In the genomic region with DNA sequence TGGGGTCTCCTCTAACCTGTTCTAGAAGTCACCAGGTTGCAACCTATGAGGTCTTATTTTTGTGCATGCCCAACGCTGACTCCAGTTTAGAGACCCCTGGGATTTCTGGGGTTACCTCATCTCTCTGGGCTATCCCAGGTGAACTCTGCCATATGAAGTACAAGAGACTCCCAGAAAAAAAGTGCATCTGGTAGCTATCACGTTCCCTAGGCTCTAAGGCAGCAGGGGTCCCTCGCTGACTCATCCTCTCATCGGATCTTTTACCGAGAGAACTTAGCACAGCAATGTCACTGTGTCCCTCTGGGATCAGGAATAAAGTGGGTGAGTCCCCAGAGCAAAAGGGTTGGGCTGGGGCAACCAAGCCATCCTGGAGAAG, we compare ENCODE assay signal across 8 mouse cellular contexts. TPM values are rescaled to one million over a fixed set of nuclear protein-coding genes. Genes with fewer than 3 reads are reported as not detected.
DNase-seq lines count a peak whose midpoint lies in the region; ATAC-seq and TF ChIP-seq lines count a peak whose summit lies in the region.

No protein-coding gene starts in this region.

- ATAC-seq in limb, embryonic 15.5 days (ENCODE audit: insufficient number of reproducible peaks, low FRiP score, low TSS enrichment, low read depth), result no peak
- ATAC-seq in stomach, embryonic 16.5 days (ENCODE audit: insufficient read depth, low FRiP score), result no peak

- no peak for TF ChIP-seq CTCF in gastrocnemius, adult 2 months (IDR thresholded peaks at IDR 0.05)
- no peak for TF ChIP-seq CTCF in testis, adult 2 months (IDR thresholded peaks at IDR 0.05; ENCODE audit: control insufficient read depth, insufficient read depth, insufficient replicate concordance, low read depth, low read length)

- H3K4me3 ChIP-seq in gastrocnemius, adult 2 months, result peak overlapping the region; percentile 84
- peak overlapping the region; percentile 94 for H3K4me3 ChIP-seq in testis, adult 2 months (ENCODE audit: control insufficient read depth, low read depth, low read length)
- peak overlapping the region; percentile 92 for H3K4me3 ChIP-seq in limb, embryonic 15.5 days
- H3K4me3 ChIP-seq in stomach, embryonic 16.5 days (replicated peaks; ENCODE audit: low read length), result peak overlapping the region; percentile 83

- DNase-seq in gastrocnemius, adult 2 months, result no peak
- DNase-seq in gastrocnemius, adult 8-10 months (ENCODE audit: low spot score in 2 of 2), result no peak
- no peak for DNase-seq in testis, postnatal 14 days (ENCODE audit: low spot score)
- DNase-seq in adrenal gland, postnatal 36 days, result no peak
- no peak for DNase-seq in layer of hippocampus, adult 8-10 months (ENCODE audit: low spot score in 2 of 2)

- peak overlapping the region; percentile 76 for H3K4me2 ChIP-seq in limb, embryonic 15.5 days
- peak overlapping the region; percentile 59 for H3K4me2 ChIP-seq in stomach, embryonic 16.5 days (ENCODE audit: low read depth, low read length)

- no peaks in the 10 kb centered on the region for H3K27me3 ChIP-seq in testis, adult 2 months (ENCODE audit: control insufficient read depth, insufficient read depth, low read length)
- H3K27me3 ChIP-seq in limb, embryonic 15.5 days, result no peaks in the 10 kb centered on the region
- no peaks in the 10 kb centered on the region for H3K27me3 ChIP-seq in stomach, embryonic 16.5 days (ENCODE audit: control insufficient read depth, insufficient read depth, low read length)

- peak overlapping the region; percentile 71 for H3K9ac ChIP-seq in limb, embryonic 15.5 days
- peak overlapping the region; percentile 93 for H3K9ac ChIP-seq in stomach, embryonic 16.5 days (ENCODE audit: low read length)

- intact Hi-C loops in gastrocnemius, adult 2 months (cut with DNase I), result loop anchor here (5.0 kb wide), 1 partner anchor 112 kb away; no protein-coding TSS in a partner anchor

- peaks cover 16% of the 10 kb centered on the region for H3K4me1 ChIP-seq in testis, adult 2 months (ENCODE audit: control insufficient read depth, insufficient read depth, low read length)
- H3K4me1 ChIP-seq in limb, embryonic 15.5 days, result peaks cover 35% of the 10 kb centered on the region
- H3K4me1 ChIP-seq in stomach, embryonic 16.5 days (ENCODE audit: control insufficient read depth, insufficient read depth, low read length), result peaks cover 28% of the 10 kb centered on the region

- TF ChIP-seq POLR2A in testis, adult 2 months (IDR thresholded peaks at IDR 0.05; ENCODE audit: control insufficient read depth, low read depth, low read length), result no peak

- peak overlapping the region; percentile 97 for H3K27ac ChIP-seq in gastrocnemius, adult 2 months
- H3K27ac ChIP-seq in testis, adult 2 months (ENCODE audit: control insufficient read depth, insufficient read depth, low read depth, low read length), result no peak overlapping the region
- peak overlapping the region; percentile 87 for H3K27ac ChIP-seq in limb, embryonic 15.5 days
- H3K27ac ChIP-seq in stomach, embryonic 16.5 days (ENCODE audit: low read length), result no peak overlapping the region

- 7% methylated on average over 5 of the region's 5 CpGs for WGBS in limb, embryonic 15.5 days
- 15% methylated on average over 5 of the region's 5 CpGs for WGBS in stomach, embryonic 16.5 days

- no peaks in the 10 kb centered on the region for H3K36me3 ChIP-seq in testis, adult 2 months (ENCODE audit: control insufficient read depth, insufficient read depth, low read length)
- 0 out of 2 replicates have a peak, but pooled peaks cover 4% of the 10 kb centered on the region for H3K36me3 ChIP-seq in limb, embryonic 15.5 days
- no peaks in the 10 kb centered on the region for H3K36me3 ChIP-seq in stomach, embryonic 16.5 days (ENCODE audit: control insufficient read depth, insufficient read depth, low read length)

- H3K9me3 ChIP-seq in limb, embryonic 15.5 days, result no peaks in the 10 kb centered on the region
- H3K9me3 ChIP-seq in stomach, embryonic 16.5 days (replicated peaks; ENCODE audit: control insufficient read depth, low read length), result no peaks in the 10 kb centered on the region

RNA-seq across cellular contexts. Expression of a gene that starts 0.7 kb away (rescaled TPM):
- total RNA-seq in gastrocnemius, adult 2 months (2021), result 100 to 1,000 TPM; 113 to 123 TPM
- total RNA-seq in gastrocnemius, adult 8-10 months (2022), result 100 to 1,000 TPM; 121 to 134 (median 131) TPM
- polyA plus RNA-seq in testis, adult 2 months (2012; rRNA removed), result 22.0 and 28.9 TPM in 2 replicates
- 64.6 and 76.8 TPM in 2 replicates for polyA plus RNA-seq in limb, embryonic 15.5 days (2015; fragmentation: Nextera tagmentation; extraction: Ambion mirVana)
- 55.7 and 56.4 TPM in 2 replicates for polyA plus RNA-seq in stomach, embryonic 16.5 days (2015; fragmentation: Nextera tagmentation; extraction: Ambion mirVana)
- 10 to 100 TPM; 70.5 to 73.8 TPM for total RNA-seq in adrenal gland, postnatal 36 days (2021)
- total RNA-seq in layer of hippocampus, adult 8-10 months (2022), result 10 to 100 TPM; 12.2 to 22.0 (median 18.0) TPM

RNA-seq across cellular contexts. Expression of a gene that starts 27.8 kb away (rescaled TPM):
- total RNA-seq in gastrocnemius, adult 2 months (2021), result 10 to 100 TPM; 17.2 to 18.7 TPM
- total RNA-seq in gastrocnemius, adult 8-10 months (2022), result 10 to 100 TPM; 15.4 to 22.5 (median 19.0) TPM
- 30.9 and 41.5 TPM in 2 replicates for polyA plus RNA-seq in testis, adult 2 months (2012; rRNA removed)
- polyA plus RNA-seq in limb, embryonic 15.5 days (2015; fragmentation: Nextera tagmentation; extraction: Ambion mirVana), result 56.0 and 62.4 TPM in 2 replicates
- 57.8 and 61.0 TPM in 2 replicates for polyA plus RNA-seq in stomach, embryonic 16.5 days (2015; fragmentation: Nextera tagmentation; extraction: Ambion mirVana)
- total RNA-seq in adrenal gland, postnatal 36 days (2021), result 10 to 100 TPM; 51.1 to 61.4 TPM
- total RNA-seq in layer of hippocampus, adult 8-10 months (2022), result 10 to 100 TPM; 17.8 to 27.6 (median 21.7) TPM

RNA-seq across cellular contexts. Expression of a gene that starts 33.4 kb away (rescaled TPM):
- under 1 TPM in 1 of 2 experiments, not detected in 1; 0.97 TPM for total RNA-seq in gastrocnemius, adult 2 months (2021)
- total RNA-seq in gastrocnemius, adult 8-10 months (2022), result under 1 TPM in 1 of 4 experiments, not detected in 3; 0.94 TPM
- 37.7 and 51.3 TPM in 2 replicates for polyA plus RNA-seq in testis, adult 2 months (2012; rRNA removed)
- 1.9 and 2.0 TPM in 2 replicates for polyA plus RNA-seq in limb, embryonic 15.5 days (2015; fragmentation: Nextera tagmentation; extraction: Ambion mirVana)
- 0.95 and 1.2 TPM in 2 replicates for polyA plus RNA-seq in stomach, embryonic 16.5 days (2015; fragmentation: Nextera tagmentation; extraction: Ambion mirVana)
- total RNA-seq in adrenal gland, postnatal 36 days (2021), result 10 to 100 TPM in 1 of 2 experiments, 1 to 10 TPM in 1; 1.2 to 36.5 TPM
- total RNA-seq in layer of hippocampus, adult 8-10 months (2022), result 1 to 10 TPM; 2.6 to 5.3 (median 3.8) TPM

Comparison
In these comparisons a context has a peak if more than half of its experiments do, and no peak if none do; other contexts are left out.
1. H3K27ac ChIP-seq: peak in gastrocnemius, adult 2 months (single experiment) and limb, embryonic 15.5 days (single experiment); none in testis, adult 2 months (single experiment) and stomach, embryonic 16.5 days (single experiment).
2. Peak in every context shown above with its lines, with median percentiles within 50 percentile points of each other: H3K4me3 ChIP-seq.